Mouse (Mus musculus): Measurements from ENCODE around the gene Arl6ip1. TPM values are rescaled to one million over a fixed set of nuclear protein-coding genes. Genes with fewer than 3 reads are reported as not detected.

The Arl6ip1 gene
- polyA plus RNA-seq, 1 experiment from 2014 or later: 517 TPM

Other genes with a start within 250 kb of the Arl6ip1 start
- 803 and 853 TPM in 2 replicates for gene Rps15a, start 13.5 kb downstream of the Arl6ip1 start, polyA plus RNA-seq (2015; fragmentation: Nextera tagmentation; extraction: Ambion mirVana)
- gene Smg1, start 114.0 kb upstream of the Arl6ip1 start, polyA plus RNA-seq (2015; fragmentation: Nextera tagmentation; extraction: Ambion mirVana): 17.3 and 19.0 TPM in 2 replicates

Measured in kidney, embryonic 15.5 days (tissue).